Mouse (Mus musculus) R1 (cell line): ENCODE measurements at regions not wholly inside any gene's neighbourhood (a gene's known extent, or its start where the extent isn't known, plus 50 kb on each side); places are given as distances from the start of the nearest gene placed in this dataset.

Experiments used
- DNase-seq: peaks from one replicate; pipeline ENCODE4 v3.0.0-alpha.2; 2018; ENCODE audit warnings: low read depth, low spot score

DNA sequence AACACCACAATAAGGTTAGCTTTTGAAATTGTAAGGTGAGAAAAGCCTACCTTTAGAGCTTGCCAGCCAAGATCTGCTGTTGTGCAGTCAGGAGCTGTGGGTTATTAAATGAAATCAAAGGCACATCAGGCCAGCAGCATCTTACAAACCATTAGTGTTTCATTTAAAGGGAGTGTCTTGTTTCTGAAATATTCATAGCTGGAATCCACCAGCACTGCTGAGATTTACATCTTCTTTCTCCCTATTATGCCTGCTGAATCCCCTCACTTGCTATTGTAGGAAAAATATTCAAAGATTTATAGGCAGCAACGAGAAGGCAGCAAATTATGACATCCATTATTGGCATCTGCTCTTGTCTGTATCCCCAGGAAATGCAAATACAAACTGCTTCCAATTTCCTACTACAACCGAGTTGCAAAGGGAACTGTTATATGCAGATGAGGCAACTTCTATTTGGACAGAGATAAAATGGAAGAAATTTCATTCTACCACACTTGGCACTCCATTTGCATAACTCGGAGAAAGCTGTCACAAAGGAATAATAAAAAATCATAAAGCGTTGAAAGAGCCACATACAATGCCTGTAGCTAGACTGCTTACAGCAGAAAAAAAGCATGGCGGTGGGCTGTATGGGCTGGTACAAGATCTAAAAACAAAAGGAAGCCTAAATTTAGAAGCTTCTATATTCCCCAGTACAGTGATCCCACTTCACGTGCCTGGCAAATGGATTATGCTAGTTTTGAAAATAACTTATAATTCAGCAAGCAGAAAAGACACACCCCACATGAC, 60.3 kb upstream of the Prkd1 start:
- DNase-seq: no peak

GRCm38 (mm10) chr12:50698613-50699442, 49.9 kb upstream of the Prkd1 start:
- DNase-seq: no peak
